Mouse (Mus musculus) ES-Bruce4 (cell line): Measurements from ENCODE around the gene Ttyh3.

ENCODE experiments used
- CTCF ChIP-seq: IDR thresholded peaks from one replicate; pipeline ENCODE4 v1.8.1; 2011; ENCODE audit warnings: low read depth, low read length
- EP300 ChIP-seq: IDR thresholded peaks from 2 replicates; pipeline ENCODE4 v1.6.1; 2011; ENCODE audit warnings: low read depth, low read length; ENCODE audit not compliant: insufficient read depth

GRCm38 (mm10) chr5:140583732-140584368, 65.0 kb downstream of the Ttyh3 start:
- TF ChIP-seq EP300 = peak; percentile 94
- TF ChIP-seq CTCF = no peak
